Mouse (Mus musculus) spleen, adult 2 months (tissue): ENCODE data around the gene Hoxa9.

Experiments used
- CTCF ChIP-seq: fragments of 200-500 bp; IDR thresholded peaks from 2 replicates; pipeline ENCODE4 v1.5.1; 2011; ENCODE audit warnings: mild to moderate bottlenecking, inconsistent platforms; ENCODE audit not compliant: insufficient read depth, insufficient read length, insufficient replicate concordance; ENCODE audit errors: extremely low read depth
- POLR2A ChIP-seq: fragments of 200-500 bp; IDR thresholded peaks from 2 replicates; pipeline ENCODE4 v1.6.1; 2011; ENCODE audit warnings: low read depth, low read length, inconsistent platforms

GRCm38 (mm10) chr6:52213119-52213986 lies 17.5 kb downstream of the Hoxa9 start, which contains the start of the genes Hoxa3 and Gm28308:
- TF ChIP-seq POLR2A = no peak
- no peak for TF ChIP-seq CTCF
